Mouse (Mus musculus) heart, adult 2 months (tissue): ENCODE results near the gene Dcaf17. TPM values are rescaled to one million over a fixed set of nuclear protein-coding genes. Genes with fewer than 3 reads are reported as not detected.

Experiments
- DNase-seq, 2 experiments: peaks; one replicate each; pipeline ENCODE4 v3.0.0; 2021
- H3K27ac ChIP-seq: fragments of 200-600 bp; 2 replicates; pipeline ENCODE4 v1.8.1; 2022
- H3K27me3 ChIP-seq: fragments of 200-500 bp; 2 replicates; pipeline ENCODE4 v1.6.1; 2012; ENCODE audit warnings: mild to moderate bottlenecking, low read length, inconsistent platforms, mixed read lengths; ENCODE audit not compliant: control insufficient read depth, insufficient read depth
- H3K36me3 ChIP-seq: fragments of 200-500 bp; 2 replicates; pipeline ENCODE4 v1.6.1; 2012; ENCODE audit warnings: low read length, inconsistent platforms; ENCODE audit not compliant: control insufficient read depth, insufficient read depth
- H3K4me1 ChIP-seq: fragments of 200-500 bp; 2 replicates; pipeline ENCODE4 v1.6.1; 2011; ENCODE audit warnings: low read length; ENCODE audit not compliant: control insufficient read depth, insufficient read depth
- H3K4me3 ChIP-seq: fragments of 200-600 bp; 2 replicates; pipeline ENCODE4 v1.8.1; 2022
- H3K79me2 ChIP-seq: fragments of 200-500 bp; replicated peaks from 2 replicates; pipeline ENCODE4 v1.6.1; 2012; ENCODE audit warnings: mild to moderate bottlenecking, inconsistent platforms, low read length, moderate library complexity, mixed read lengths; ENCODE audit not compliant: control insufficient read depth, insufficient read depth
- H3K9ac ChIP-seq: fragments of 200-500 bp; 2 replicates; pipeline ENCODE4 v1.6.1; 2012; ENCODE audit warnings: low read depth, mild to moderate bottlenecking, control low read depth, inconsistent platforms, low read length, mixed read lengths
- CTCF ChIP-seq: fragments of 200-600 bp; IDR thresholded peaks from 2 replicates; pipeline ENCODE4 v1.8.1; 2022; ENCODE audit warnings: antibody characterized with exemption, mild to moderate bottlenecking, moderate library complexity
- EP300 ChIP-seq: fragments of 200-500 bp; IDR thresholded peaks from 2 replicates; pipeline ENCODE4 v1.6.1; 2011; ENCODE audit warnings: low read depth, low read length, control low read depth; ENCODE audit not compliant: insufficient read depth
- POLR2A ChIP-seq: fragments of 200-500 bp; IDR thresholded peaks from 2 replicates; pipeline ENCODE4 v1.6.1; 2011; ENCODE audit warnings: mild to moderate bottlenecking, low read depth, low read length, control low read depth; ENCODE audit not compliant: insufficient read depth
- WGBS: fragments of 180-500 bp; shearing (Covaris S2); methylation state at CpG from one replicate; pipeline ENCODE4 v1.1.7; 2018; 5-methylcytosine and 5-hydroxymethylcytosine counted together
- intact Hi-C: fragments of 180-260 bp; cut with DNase I; formaldehyde crosslinking; loops from one replicate; pipeline ENCODE4 v1.15.1; 2025
- polyA plus RNA-seq: library from polyadenylated mRNA; depleted of rRNA; stranded (reverse); fragments of >200 nt; gene quantifications from 2 replicates; pipeline ENCODE4 v1.2.3, GENCODE M21; 2012
- total RNA-seq, 2 experiments: library from RNA; stranded (reverse); gene quantifications; 2 replicates each; pipeline ENCODE4 v1.2.3; 2021

Dcaf17 gene
- total and polyA plus RNA-seq, 3 experiments, result 3.3 to 5.5 (median 4.8) TPM

DNA sequence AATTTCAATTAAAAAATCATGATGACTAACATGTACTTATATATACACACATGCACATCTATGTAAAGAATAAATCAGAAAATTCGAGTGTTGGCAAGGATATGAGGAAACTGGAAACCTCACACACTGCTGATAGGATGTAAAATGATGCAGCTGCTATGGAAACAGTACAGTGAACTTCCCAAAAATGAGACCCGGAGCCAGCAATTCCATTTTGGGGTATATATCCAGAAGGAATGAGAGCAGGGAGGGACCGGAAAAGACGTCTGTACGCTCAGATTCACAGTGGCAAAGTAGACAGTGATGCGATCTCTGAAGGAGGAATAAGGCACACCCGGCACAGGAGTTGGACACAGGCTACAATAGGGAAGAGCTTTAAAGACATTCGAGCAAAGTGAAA, 34.5 kb upstream of the Dcaf17 start:
- no peak overlapping the region for H3K9ac ChIP-seq
- TF ChIP-seq EP300 (no peak), POLR2A (no peak)
- H3K27me3 ChIP-seq, result no peaks in the 10 kb centered on the region
- H3K27ac ChIP-seq, result no peak overlapping the region
- intact Hi-C loops, result no loop called here
- H3K4me1 ChIP-seq, result no peaks in the 10 kb centered on the region; the same call in 1 of the 2 replicates
- H3K4me3 ChIP-seq, result no peak overlapping the region
- H3K36me3 ChIP-seq, result no peaks in the 10 kb centered on the region
- no peaks in the 10 kb centered on the region for H3K79me2 ChIP-seq
- 59% methylated on average over 8 of the region's 8 CpGs for WGBS
- DNase-seq, result no peak

- Histone ChIP-seq H3K27ac (no peak overlapping the region), H3K36me3 (no peaks in the 10 kb centered on the region), H3K9ac (no peak overlapping the region), H3K27me3 (no peaks in the 10 kb centered on the region), H3K79me2 (no peaks in the 10 kb centered on the region), H3K4me3 (no peak overlapping the region), H3K4me1 (no peaks in the 10 kb centered on the region; the same call in none of the 2 replicates)
- WGBS, result 95% methylated on average over 6 of the region's 6 CpGs
- intact Hi-C loops, result no loop called here
- no peak for TF ChIP-seq EP300
- no peak for TF ChIP-seq CTCF
- TF ChIP-seq POLR2A, result no peak
- no peak for DNase-seq
Observed at GRCm38 (mm10) chr2:71022991-71023390, 32.1 kb upstream of the Dcaf17 start.

GRCm38 (mm10) chr2:71023986-71024385, 31.1 kb upstream of the Dcaf17 start:
- Histone ChIP-seq H3K9ac (no peak overlapping the region), H3K27me3 (no peaks in the 10 kb centered on the region), H3K36me3 (no peaks in the 10 kb centered on the region), H3K4me1 (no peaks in the 10 kb centered on the region; the same call in none of the 2 replicates), H3K27ac (no peak overlapping the region), H3K4me3 (no peak overlapping the region), H3K79me2 (no peaks in the 10 kb centered on the region)
- TF ChIP-seq CTCF, result no peak
- no peak for TF ChIP-seq POLR2A
- TF ChIP-seq EP300, result no peak
- intact Hi-C loops, result no loop called here
- 99% methylated on average over 6 of the region's 6 CpGs for WGBS
- DNase-seq, result no peak

- no peaks in the 10 kb centered on the region; the same call in 1 of the 2 replicates for H3K4me1 ChIP-seq
- TF ChIP-seq CTCF, result no peak
- no peak for TF ChIP-seq EP300
- TF ChIP-seq POLR2A, result no peak
- intact Hi-C loops, result no loop called here
- no peaks in the 10 kb centered on the region for H3K79me2 ChIP-seq
- no peak overlapping the region for H3K27ac ChIP-seq
- 49% methylated on average over 12 of the region's 12 CpGs for WGBS
- no peaks in the 10 kb centered on the region for H3K27me3 ChIP-seq
- no peak overlapping the region for H3K9ac ChIP-seq
- no peak overlapping the region for H3K4me3 ChIP-seq
- no peaks in the 10 kb centered on the region for H3K36me3 ChIP-seq
- DNase-seq, result no peak
Observed at GRCm38 (mm10) chr2:71025576-71026315, 29.4 kb upstream of the Dcaf17 start.

DNA sequence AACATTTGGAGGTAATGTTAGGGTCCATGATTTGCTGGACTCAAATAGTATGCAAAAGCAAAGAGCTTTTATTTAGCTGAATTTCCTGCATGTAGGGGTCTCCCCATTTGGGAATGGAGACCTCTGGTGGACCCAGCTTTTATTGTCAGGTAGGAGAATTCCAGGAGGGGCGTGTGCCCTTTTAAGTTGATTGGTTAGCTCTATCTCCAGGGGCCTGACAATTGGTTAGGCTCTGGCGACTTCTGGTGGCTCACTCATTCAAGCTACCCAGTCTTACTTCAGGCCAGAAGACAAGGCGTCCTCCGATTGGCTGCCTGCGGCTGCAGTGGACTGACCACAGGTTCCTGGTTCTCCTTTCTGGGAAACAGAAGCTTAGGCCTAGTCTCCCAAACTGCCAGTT, 28.3 kb upstream of the Dcaf17 start:
- 63% methylated on average over 5 of the region's 5 CpGs for WGBS
- TF ChIP-seq POLR2A (no peak), CTCF (0 out of 2 replicates have a peak, but pooled peaks have one; percentile 22), EP300 (no peak)
- H3K27me3 ChIP-seq, result no peaks in the 10 kb centered on the region

DNA sequence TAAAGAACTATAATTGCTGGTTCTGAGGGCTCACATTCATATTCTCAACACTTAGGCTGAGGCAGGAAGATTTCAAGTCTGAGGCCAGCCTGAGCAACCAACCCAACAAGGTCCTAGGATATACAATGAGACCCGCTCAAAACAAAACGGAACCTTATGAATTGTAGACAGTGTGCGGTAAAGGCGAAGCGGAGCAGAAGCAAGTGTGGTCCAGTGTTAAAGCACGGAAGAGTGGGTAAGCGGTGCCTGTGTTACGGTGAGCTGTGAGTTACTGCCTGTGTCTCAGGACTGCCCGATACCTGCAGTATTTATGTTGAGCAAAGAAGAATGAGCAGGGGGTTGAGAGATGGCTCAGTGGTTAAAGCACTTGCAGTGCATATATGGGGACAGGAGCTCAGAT, 27.5 kb upstream of the Dcaf17 start:
- over 99% methylated on average over 9 of the region's 9 CpGs for WGBS
- DNase-seq, result no peak
- intact Hi-C loops, result no loop called here

More for the DNA sequence above, 28.3 kb upstream of the Dcaf17 start:
- Histone ChIP-seq H3K27ac (no peak overlapping the region), H3K4me1 (no peaks in the 10 kb centered on the region; the same call in 1 of the 2 replicates), H3K79me2 (no peaks in the 10 kb centered on the region), H3K4me3 (no peak overlapping the region), H3K9ac (no peak overlapping the region), H3K36me3 (no peaks in the 10 kb centered on the region)
- DNase-seq, result peak in 1 of 2 experiments; percentile 11
- intact Hi-C loops, result no loop called here

More for the DNA sequence above, 27.5 kb upstream of the Dcaf17 start:
- TF ChIP-seq EP300, result no peak
- no peak for TF ChIP-seq POLR2A
- no peak for TF ChIP-seq CTCF
- Histone ChIP-seq H3K36me3 (no peaks in the 10 kb centered on the region), H3K9ac (no peak overlapping the region), H3K79me2 (no peaks in the 10 kb centered on the region), H3K27ac (no peak overlapping the region), H3K4me1 (no peaks in the 10 kb centered on the region; the same call in 1 of the 2 replicates), H3K4me3 (no peak overlapping the region), H3K27me3 (no peaks in the 10 kb centered on the region)
